Mouse (Mus musculus) right cerebral cortex, adult 18-20 months (tissue): Measurements from ENCODE around the gene H3f3a.
"Not testable (repeated sequence)": the region's sequence is repeated elsewhere in the genome, so short reads cannot be mapped to it uniquely, and the experiment has no call there.

Source experiments
- DNase-seq: peaks from one replicate; pipeline ENCODE4 v3.0.0; 2022; ENCODE audit warnings: mixed read lengths

Gene H3f3a

GRCm38 (mm10) chr1:180813885-180814740, at the start of gene H3f3a:
Gene H3f3a, minus strand, starts transcription at chr1:180813943.
- DNase-seq: peak; percentile 71

GRCm38 (mm10) chr1:180860030-180860429, 46.3 kb upstream of the H3f3a start:
- no peak for DNase-seq

GRCm38 (mm10) chr1:180858763-180859162, 45.0 kb upstream of the H3f3a start:
- DNase-seq: no peak

GRCm38 (mm10) chr1:180850316-180851270, 36.9 kb upstream of the H3f3a start, which contains the start of gene Sde2:
Gene Sde2, plus strand, starts transcription at chr1:180851127.
- peak; percentile 100 for DNase-seq

GRCm38 (mm10) chr1:180849701-180850301, 36.1 kb upstream of the H3f3a start:
- no peak for DNase-seq

GRCm38 (mm10) chr1:180848511-180849241, 34.9 kb upstream of the H3f3a start:
- DNase-seq: peak; percentile 46

GRCm38 (mm10) chr1:180848114-180848510, 34.4 kb upstream of the H3f3a start:
- peak; percentile 82 for DNase-seq

- DNase-seq: no peak
These were observed 28.0 kb upstream of the H3f3a start for GRCm38 (mm10) chr1:180841561-180842300.

GRCm38 (mm10) chr1:180839201-180839910, 25.6 kb upstream of the H3f3a start:
- DNase-seq: no peak

- DNase-seq: no peak
These were observed 24.3 kb upstream of the H3f3a start for GRCm38 (mm10) chr1:180838014-180838413.

GRCm38 (mm10) chr1:180837186-180837585, 23.4 kb upstream of the H3f3a start:
- no peak for DNase-seq

GRCm38 (mm10) chr1:180836467-180836866, 22.7 kb upstream of the H3f3a start:
- DNase-seq: not testable (repeated sequence)

- DNase-seq: no peak
These were observed 21.7 kb upstream of the H3f3a start for GRCm38 (mm10) chr1:180835273-180836015.

- DNase-seq: no peak
These were observed 17.0 kb upstream of the H3f3a start for GRCm38 (mm10) chr1:180830588-180831346.

GRCm38 (mm10) chr1:180830175-180830574, 16.4 kb upstream of the H3f3a start:
- DNase-seq: no peak

GRCm38 (mm10) chr1:180829775-180830174, 16.0 kb upstream of the H3f3a start:
- no peak for DNase-seq

GRCm38 (mm10) chr1:180826634-180827033, 12.9 kb upstream of the H3f3a start:
- no peak for DNase-seq

GRCm38 (mm10) chr1:180824721-180825120, 11.0 kb upstream of the H3f3a start:
- DNase-seq: no peak

GRCm38 (mm10) chr1:180823716-180824115, 10.0 kb upstream of the H3f3a start:
- no peak for DNase-seq
